Mouse (Mus musculus): ENCODE data around the gene Pex26.

Gene Pex26

DNA sequence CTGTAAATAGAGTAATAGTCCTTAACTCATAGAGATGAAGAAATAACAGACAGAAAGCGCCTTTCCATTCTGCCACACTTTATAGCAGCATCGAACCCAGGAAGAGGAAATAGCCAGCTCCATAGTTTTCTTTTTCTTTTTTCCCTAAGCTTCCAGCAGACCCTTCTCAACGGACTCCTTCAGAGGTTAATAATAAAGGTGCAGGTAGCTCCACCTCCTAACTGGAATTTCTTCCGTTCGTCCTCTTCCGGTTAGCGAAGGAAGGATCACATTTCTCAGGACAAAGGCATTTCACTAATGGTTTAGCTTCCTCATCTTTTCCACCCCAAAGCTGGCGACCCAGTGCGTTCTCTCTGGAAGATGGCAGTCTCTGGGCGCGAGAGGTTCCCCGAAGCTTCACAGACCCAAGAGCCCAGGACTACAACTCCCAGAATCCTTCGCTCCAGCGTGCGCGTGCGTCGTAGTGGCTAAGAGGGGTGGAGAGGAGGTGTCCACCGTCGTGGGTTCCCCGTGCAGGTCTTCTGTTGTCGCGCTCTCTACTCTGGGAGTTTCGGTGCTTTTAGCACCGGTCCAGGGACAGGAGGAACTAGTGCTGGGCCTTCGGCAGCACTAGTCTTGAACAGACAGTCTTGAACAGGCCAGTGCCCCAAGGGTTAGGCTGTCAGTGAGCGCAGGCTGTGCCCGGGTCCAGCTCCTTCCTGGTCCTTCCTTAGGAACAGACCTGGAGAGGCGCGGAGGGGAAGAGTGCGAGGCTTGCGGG is at the start of gene Pex26:
Pex26 (plus strand) TSS at position 254 of the 760 bp plus-strand sequence.
- peak; percentile 92 for DNase-seq

DNA sequence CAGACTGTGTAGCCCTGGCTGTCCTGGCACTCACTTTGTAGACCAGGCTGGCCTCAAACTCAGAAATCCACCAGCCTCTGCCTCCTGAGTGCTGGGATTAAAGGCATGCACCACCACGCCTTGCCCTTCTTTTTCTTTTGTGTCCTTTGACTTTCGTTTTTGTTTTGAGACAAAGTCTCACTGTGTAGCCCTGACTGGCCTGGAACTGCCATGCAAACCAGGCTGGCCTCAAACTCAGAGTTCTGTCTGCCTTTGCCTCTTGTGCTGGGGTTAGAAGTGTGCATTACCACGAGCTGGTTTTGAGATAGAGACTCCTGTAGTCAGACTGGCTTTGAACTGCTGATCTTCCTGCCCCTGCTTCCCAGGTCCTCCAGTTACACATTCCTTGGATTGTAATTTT is 49.2 kb upstream of the Pex26 start:
- DNase-seq, result no peak

DNA sequence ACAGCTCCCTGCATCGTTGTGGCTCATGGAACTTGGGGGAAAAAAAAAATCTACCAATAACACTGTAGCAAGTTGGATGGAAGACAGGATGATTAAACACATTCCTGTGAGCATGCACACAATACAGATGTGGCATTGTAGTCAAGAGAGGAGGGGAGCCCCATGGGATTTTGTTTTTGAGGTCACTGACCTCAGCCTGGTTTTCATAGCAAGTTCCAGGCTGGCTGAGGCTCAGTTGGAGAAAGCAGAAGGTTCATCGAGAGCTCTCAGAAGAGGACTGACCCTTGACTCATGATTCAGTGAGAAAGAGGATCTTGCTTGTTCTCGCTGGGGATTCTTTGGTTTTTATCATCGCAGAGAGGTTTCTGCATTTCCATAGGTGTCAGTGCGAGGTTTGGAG is 48.6 kb upstream of the Pex26 start:
- DNase-seq, result no peak

DNA sequence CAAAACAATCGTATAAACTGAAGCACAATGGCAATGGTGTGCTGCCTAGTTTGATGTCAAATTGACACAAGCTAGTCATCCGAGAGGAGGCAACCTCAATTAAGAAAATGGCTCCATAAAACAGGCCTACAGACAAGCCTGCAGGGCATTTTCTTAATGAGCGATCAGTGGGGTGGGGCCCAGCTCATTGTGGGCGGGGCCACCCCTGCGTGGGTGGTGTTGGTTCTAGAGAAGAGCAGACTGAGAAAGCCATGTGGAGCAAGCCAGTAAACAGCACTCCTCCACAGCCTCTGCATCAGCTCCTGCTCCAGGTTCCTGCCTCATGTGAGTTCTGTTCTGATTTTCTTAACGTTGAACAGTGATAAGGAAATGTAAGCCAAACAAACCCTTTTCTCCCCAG is 46.2 kb upstream of the Pex26 start:
- DNase-seq, result no peak

DNA sequence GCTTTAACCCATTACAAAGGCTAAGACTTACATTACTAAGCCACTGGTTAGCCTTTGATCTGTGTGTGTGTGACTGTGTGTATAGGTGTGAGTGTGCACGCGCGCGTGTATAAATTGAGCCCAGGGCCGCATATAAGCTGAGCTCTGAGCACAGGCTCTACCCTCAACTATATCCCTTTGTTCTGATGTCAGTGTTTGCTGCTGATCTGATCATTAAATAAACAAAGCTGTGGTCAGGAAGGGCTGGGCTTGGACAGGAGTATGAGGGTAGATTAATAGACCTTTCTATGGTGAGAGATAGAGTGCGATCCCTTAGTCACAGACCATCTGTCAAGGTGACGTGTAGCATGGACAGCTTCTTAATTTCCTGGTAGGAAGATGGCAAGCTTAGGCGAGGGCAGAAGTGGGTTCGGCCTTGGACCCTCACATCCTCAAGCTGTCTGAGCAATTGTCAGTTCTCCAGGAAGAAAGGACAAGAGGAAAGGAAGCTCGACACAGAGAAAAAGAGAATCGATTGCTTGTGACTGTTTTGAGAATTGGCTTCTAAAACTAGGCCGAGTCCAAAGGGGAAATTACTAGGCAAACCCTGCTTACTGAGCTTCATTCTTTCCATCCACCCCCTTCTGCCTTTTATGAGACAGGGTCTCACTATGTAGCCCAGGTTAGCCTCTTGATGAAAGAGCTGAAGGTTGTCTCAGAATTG is 45.0 kb upstream of the Pex26 start:
- DNase-seq, result no peak

DNA sequence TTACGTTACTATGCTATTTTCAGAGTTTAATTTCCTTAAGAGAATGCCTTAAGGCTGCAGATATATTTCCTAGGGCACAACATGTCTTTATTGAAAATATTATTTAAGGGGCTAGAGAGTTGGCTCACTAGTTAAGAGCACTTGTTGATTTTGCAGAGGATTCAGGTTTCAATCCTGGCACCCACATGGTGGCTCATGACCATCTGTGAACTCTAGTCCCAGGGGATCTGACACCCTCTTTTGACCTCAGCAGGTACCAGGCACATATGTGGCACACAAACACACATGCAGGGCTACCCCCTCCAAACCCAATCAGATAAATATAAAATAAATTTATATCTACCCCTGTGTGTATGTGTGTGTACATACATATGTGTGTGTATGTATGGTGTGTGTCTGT is 44.2 kb upstream of the Pex26 start:
- no peak for DNase-seq

DNA sequence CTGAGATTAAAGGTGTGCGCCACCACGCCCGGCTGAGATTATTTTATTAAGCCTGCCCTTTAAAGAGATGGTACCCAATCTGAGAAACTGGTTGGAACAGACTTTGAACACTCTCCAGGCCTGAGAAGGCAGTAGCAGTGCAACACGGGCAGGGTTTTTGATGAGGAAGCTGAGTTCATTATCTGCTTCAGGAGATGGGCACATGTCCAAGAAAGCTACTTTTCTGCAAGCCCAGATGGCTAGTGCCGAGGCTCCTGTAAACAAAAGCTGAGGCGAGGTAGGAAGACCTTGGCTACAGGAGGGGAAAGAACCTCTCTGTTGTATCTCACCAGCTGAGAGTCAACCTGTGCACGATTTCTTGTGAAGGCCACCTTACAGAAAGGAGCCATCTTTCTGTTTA is 41.2 kb upstream of the Pex26 start:
- no peak for DNase-seq

DNA sequence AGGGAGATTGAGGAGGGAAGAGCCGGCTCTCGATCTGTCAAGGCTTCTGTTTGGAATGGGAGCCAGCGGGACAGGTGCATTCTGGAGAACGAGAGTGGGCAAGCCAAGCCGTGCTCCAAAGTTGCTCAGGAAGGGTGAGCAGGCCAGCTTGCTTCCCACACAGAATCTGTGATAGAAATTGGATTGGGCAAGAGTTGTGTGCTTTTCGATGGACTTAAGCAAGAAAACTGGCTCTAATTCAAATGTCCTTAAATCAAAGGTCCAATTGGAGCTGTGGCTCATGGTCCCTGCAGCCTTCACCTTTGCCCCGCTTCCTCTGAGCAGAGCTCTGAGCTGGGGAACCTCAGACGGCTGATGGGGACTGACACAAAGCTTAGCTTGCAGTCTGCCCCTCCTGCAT is 40.0 kb upstream of the Pex26 start:
- no peak for DNase-seq

DNA sequence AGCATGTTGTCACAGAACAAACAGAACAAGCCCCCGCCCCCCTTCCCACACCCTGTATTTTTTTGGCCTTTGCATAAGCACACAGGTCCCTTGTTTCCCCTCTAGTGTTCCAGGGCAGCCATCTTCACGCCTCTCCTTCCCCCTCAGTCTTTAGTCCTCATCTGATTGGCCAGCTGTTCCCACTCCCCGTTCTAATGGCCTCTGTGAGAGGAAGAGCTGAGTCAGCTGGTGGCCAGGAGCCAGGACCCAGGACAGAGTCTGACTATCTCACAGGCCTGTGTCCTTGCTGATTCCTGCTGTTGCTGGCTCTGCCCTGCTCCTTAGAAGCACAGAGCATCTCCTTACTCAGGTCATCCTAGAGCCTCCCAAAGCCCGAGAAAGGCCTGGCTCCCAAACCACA is 39.4 kb upstream of the Pex26 start:
- no peak for DNase-seq

DNA sequence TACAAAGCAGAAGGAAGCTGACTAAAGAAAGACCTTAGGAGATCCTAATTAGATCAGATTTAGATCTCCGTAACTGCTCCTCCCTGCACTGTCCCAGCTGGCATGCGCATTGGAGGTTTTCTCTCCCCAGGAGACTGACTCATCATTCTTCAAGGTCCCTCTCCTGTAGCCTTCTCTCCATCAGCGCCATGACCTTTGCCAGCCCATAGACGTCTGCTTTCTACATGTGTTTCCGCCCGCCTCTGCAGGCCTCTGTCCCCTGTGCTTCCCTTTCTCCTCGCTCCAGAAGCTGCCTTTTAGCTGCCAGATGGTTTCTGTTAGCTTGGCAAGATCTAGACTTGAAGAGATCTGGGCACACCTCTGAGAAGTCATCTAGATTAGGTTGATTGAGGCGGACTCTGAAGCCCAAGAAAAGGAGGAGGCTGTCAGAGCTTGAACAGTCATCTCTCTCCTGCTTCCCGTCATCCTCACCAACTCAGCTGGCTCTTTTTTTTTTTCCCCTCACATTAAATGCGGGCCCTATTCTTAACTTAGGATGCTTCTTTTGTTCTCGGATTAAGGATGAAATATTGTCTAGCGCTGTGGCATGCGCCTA is 38.4 kb upstream of the Pex26 start:
- no peak for DNase-seq

DNA sequence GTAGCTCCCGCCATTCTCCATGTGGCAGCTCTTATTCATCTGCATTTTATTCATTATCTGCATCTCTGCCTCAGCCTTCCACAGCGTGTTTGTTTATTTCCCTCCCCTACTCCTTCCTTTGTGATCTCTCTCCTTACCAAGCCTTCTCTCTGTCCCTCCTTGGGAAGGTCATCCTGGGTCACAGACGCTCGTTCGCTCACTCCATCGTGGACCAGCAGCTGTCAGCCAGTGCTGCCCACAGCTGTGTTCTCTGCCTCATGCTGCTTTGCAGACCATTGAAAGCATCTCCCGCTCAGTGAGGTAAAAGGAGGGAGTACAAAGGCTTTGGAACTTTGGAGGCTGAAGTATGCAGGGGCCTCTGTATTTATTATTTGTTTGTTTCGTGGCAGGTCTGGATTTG is 37.6 kb upstream of the Pex26 start:
- no peak for DNase-seq

DNA sequence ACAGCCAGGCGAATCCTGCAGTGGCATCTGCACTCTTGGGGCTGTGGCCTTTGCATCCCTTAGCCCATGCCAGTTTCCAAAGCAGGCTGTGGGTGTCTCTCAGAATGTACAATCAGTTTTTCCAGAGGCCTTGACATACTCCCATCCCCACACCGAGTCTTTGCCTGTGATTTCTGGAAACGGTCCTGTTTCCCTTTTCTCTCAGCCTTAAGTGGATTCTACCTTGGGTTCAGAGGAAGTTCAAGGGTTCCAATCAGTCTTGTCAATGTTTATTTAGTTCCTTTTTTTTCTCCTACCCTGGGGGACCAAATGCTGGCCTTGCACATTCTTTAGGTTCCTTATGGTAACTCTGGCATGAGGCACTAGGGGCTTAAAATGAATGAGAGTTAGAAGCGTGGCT is 36.7 kb upstream of the Pex26 start:
- DNase-seq, result no peak

DNA sequence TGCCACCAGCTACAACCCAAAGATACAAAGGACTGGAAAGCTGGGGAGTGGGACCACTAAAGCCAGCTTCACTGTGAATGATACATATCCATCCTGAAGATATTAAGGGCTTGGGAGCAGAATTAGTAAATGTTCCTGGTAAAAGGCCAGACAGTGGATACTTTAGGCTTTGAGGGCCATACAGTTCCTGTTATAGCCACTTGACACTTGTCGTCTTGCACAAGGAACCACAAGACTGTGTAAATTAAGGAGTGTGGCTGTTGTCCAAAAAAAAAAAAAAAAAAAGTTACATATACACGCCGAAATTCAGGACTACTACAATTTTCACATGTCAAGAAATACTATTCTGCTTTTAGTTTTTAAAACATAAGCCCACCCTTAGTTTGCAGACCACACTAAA is 35.1 kb upstream of the Pex26 start:
- no peak for DNase-seq

DNA sequence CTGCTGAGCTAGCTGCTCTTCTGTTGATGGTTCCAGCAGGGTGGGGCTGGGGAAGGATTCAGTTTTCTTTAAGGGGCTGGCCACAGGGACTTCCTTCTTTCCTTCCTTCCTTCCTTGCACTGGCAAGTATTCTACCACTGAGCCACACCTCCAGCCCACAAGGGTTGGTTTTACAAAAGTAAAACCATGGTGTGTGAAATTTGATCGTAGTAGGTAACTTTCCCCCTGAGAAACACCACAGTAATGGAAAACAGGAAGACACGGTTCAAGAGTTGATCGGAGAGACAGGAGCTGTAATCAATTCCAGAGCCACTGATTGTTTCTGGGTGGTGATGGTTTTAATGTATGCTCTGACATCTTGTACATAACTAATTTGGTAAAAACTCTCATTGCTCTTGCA is 34.0 kb upstream of the Pex26 start:
- no peak for DNase-seq

DNA sequence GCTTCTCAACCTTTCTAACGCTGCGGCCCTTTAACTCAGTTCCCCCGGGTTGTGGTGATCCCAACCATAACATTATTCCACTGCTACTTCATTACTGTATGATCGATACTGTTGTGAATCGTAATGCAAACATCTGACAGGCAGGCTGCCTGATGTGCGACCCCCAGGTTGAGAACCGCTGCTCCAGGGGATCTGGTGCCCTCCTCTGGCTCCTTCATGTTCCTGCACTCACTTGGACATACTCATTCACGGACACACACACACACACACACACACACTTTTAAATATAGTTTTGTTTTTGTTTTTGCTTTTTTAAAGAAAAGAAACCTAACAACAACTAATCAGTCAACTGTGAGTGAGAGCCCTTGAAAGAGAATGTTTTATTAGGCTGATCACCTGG is 33.3 kb upstream of the Pex26 start:
- no peak for DNase-seq

DNA sequence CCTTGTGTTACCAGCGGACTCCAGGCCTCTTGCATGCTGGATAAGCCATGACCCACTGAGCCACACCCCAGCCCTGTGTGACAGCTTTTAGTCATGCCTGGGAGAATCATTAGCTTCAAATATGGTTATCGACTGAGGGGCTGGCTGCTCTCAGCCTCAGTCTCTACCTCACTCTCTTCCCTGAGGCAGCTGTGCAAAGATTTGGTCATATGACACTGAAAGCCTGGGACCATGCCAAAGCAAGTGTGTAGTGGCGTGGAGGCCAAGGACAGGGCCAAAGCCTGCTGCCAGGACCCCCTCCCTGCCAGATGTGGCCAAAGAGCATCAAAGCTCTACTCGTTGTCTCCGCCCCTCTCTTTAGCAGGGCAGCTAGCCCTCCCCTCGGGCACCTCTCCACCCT is 31.7 kb upstream of the Pex26 start:
- DNase-seq, result no peak

DNA sequence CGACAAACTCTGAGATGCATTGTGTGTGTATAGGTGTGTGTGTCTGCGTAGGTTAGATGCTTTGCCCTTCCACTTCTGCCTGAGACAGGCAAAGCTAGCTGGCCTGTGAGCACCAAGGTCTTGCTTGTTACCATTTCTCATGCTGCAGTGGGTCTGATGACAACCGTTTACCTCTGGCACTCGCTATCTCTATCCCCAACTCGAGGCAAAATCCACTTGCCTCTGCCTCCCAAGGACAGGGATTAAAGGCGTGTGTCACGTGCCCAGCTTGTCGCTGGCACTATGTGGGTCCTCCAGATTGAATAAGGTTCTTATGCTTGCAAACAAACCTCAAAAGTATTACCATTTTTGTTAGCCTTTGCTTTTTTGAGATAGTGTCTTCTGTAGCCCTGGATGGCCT is 30.3 kb upstream of the Pex26 start:
- DNase-seq, result no peak

DNA sequence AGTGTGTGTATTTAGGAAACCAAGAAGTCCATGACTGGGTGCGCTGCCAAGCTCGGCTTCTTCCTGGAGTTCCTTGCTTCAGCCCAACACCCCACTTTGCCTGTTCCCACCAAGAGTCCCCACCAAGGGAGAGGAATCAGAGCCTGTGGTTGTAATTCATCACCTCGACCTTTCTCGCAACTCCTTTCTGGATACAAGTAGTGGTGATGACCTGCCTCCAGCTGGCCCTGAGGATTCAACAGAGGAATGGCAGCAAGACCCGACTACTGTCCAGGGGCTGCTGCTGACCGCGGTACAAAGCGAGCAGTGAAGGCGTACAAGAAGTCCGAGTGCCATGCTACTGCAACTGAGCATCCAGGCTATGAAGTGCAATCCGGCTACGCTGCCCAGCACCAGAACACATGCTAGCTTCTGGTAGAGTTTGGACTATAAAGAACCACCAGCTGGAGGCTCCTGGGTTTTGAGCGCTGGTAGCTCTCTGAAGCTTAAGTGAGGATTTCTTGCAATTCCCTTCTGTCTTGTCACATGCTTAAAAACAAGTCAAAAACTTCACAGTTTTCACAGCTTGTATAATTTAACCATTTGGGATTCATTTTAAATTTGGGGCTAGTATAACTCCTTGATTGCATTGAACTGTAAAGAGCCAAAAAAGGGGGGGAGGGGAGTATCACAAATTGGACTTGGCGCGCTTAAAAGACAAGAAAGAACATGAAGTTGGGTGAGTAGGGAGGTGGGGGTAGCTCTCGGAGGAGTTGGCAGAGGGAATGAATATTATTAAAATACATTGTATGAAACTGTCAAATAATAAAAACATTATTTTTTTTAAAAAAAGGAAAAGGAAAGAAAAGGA is 28.8 kb upstream of the Pex26 start:
- DNase-seq, result no peak

DNA sequence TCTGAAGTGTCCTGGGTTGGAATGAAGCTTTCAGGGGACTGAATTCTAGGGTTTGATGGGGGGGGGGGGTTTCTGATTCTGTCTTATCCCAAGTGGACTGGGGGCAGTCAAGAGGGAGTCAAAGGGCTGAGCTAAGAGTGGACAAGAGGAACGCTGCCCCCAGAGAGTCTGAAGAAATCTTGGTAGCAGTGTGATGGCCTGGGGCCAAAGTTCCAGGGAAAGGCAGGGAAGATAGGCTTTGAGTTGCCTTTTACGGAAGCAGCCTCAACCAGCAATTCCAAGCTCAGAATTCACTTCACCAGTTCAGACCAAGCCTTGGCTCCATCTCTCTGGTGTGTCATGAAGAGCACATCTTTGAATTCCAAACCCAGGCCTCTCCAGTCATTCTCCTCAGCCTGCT is 27.4 kb upstream of the Pex26 start:
- DNase-seq, result no peak

DNA sequence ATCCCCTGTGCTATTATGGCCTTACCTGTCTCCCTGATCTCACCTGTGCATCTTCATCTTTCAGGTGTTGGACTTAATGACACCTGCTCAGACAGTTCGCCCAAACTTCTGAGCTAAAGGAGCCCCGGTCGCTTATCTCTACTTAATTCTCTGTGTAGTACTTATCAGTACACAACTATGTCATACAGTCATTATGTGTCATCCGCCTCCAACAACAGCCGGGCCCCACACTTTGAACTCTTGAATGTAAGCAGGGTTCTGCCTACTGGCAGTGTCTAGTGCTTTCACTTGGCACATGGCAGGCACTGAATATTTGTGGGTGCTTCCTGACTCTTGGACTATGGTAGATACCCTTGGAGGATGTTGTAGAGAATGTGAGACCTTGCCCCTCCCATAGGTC is 23.9 kb upstream of the Pex26 start:
- no peak for DNase-seq

DNA sequence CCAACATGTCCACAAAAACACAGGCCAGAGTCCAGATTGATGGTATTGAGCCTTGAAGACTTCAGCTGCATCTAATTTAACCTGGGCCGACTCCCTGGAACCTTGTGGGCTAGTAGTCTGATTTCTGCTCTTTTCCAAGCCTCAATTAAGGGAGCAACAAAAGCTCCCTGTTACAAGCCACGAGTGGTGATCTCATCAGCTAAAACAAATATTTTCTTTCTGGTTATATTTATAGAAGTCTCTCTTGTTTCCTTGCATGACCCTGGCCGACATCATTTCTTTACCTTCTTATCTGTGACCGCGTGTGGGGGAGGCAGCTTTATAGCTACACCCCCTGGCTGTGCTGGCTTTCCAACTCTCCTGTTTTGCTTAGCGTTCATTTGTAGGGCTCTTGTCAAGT is 23.3 kb upstream of the Pex26 start:
- no peak for DNase-seq

DNA sequence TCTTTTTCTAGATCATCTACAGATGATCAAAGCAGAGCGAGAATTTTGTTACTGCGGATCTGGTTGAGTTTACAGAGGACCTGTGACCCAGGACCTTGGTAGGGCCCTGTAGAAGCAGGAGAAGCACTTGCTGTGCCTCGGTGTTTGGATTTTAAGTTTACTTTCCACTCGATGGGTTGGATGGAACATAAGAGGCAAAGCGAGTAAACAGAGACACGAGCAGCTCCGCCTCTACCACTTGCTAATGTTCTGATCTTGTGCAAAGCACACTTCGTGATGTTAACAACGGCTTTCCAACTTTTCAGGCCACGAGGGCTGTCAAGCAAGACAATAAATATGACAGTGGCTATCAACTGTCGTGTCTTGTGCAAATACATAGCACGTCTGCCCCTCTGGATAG is 20.9 kb upstream of the Pex26 start:
- no peak for DNase-seq

DNA sequence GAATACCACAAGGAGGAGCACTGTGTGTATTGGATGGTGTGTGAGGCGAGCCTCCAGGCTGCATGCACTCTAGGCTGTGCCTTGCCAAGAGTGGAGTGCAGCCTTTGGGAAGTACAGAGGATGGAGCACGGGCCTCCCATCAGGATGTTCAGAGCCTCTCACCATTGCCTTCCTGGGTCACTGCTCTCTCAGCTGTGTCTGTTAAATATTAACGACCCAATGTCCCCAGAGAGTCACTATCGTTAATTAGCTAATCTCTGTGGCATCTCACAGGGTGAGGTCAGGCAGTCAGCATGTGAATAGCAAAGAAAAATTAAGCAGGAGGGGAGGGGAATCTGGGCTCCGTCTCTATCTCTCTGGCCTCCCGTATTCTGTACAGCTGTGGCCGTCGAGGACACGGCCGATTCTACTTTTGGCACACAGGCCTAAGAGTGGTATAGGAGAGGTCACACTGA is 17.3 kb upstream of the Pex26 start:
- no peak for DNase-seq

All from cerebellum, adult 11-12 months (tissue).